Mouse (Mus musculus) MEL (cell line): ENCODE data around the gene BC003965. TPM values are rescaled to one million over a fixed set of nuclear protein-coding genes. Genes with fewer than 3 reads are reported as not detected.

Experiments used
- DNase-seq: peaks from one replicate; pipeline ENCODE4 v3.0.0; 2011; ENCODE audit warnings: low read depth, low spot score
- H3K27ac ChIP-seq: 2 replicates; pipeline ENCODE4 v1.5.1; 2012; ENCODE audit warnings: low read depth, mild to moderate bottlenecking, control low read depth, low read length, moderate library complexity; ENCODE audit not compliant: control insufficient read depth
- H3K27me3 ChIP-seq, 2 experiments: fragments of 150-350 bp in 1 of 2; sonication (generic) in 1 of 2; 2 replicates each; pipeline ENCODE4 v1.6.1; 2012; ENCODE audit warnings: low read length in 2 of 2, mild to moderate bottlenecking in 2 of 2, improper control_type of control experiment in 1 of 2, moderate library complexity in 1 of 2; ENCODE audit not compliant: insufficient read depth in 2 of 2, control insufficient read depth in 1 of 2
- H3K36me3 ChIP-seq, 2 experiments: 2 replicates each; pipeline ENCODE4 v1.6.1; 2012 to 2014; ENCODE audit warnings: low read length in 2 of 2, improper control_type of control experiment in 1 of 2, inconsistent platforms in 1 of 2, mild to moderate bottlenecking in 1 of 2; ENCODE audit not compliant: insufficient read depth in 2 of 2, control insufficient read depth in 1 of 2
- H3K4me1 ChIP-seq, 2 experiments: fragments of 150-350 bp in 1 of 2; sonication (generic) in 1 of 2; 2 replicates each; pipeline ENCODE4 v1.6.1; 2012; ENCODE audit warnings: low read length in 2 of 2, improper control_type of control experiment in 1 of 2, mild to moderate bottlenecking in 1 of 2; ENCODE audit not compliant: insufficient read depth in 2 of 2, control insufficient read depth in 1 of 2
- H3K4me3 ChIP-seq, 2 experiments: fragments of 150-350 bp in 1 of 2; sonication (generic) in 1 of 2; 2 replicates each; pipeline ENCODE4 v1.5.1; 2012; ENCODE audit warnings: low read depth in 2 of 2, low read length in 2 of 2, mild to moderate bottlenecking in 2 of 2, moderate library complexity in 2 of 2, control low read depth in 1 of 2, improper control_type of control experiment in 1 of 2; ENCODE audit not compliant: control insufficient read depth in 1 of 2, insufficient read depth in 1 of 2
- H3K79me2 ChIP-seq: 2 replicates; pipeline ENCODE4 v1.6.1; 2012; ENCODE audit warnings: mild to moderate bottlenecking, low read length, moderate library complexity; ENCODE audit not compliant: control insufficient read depth, poor library complexity, insufficient read depth
- H3K9ac ChIP-seq: 2 replicates; pipeline ENCODE4 v1.6.1; 2012; ENCODE audit warnings: low read depth, mild to moderate bottlenecking, control low read depth, low read length, moderate library complexity; ENCODE audit not compliant: control insufficient read depth, poor library complexity, severe bottlenecking
- H3K9me3 ChIP-seq: fragments of 150-350 bp; sonication (generic); replicated peaks from 2 replicates; pipeline ENCODE4 v1.6.1; 2012; ENCODE audit warnings: mild to moderate bottlenecking, low read length, improper control_type of control experiment, moderate library complexity; ENCODE audit not compliant: insufficient read depth
- BHLHE40 ChIP-seq: IDR thresholded peaks from 2 replicates; pipeline ENCODE4 v1.6.1; 2012; ENCODE audit warnings: low read depth, mild to moderate bottlenecking, inconsistent platforms, low read length, improper control_type of control experiment, borderline replicate concordance
- CHD1 ChIP-seq: IDR thresholded peaks from 2 replicates; pipeline ENCODE4 v1.6.1; 2012; ENCODE audit warnings: low read depth, mild to moderate bottlenecking, inconsistent platforms, low read length, improper control_type of control experiment
- CHD2 ChIP-seq: IDR thresholded peaks from 2 replicates; pipeline ENCODE4 v1.6.1; 2011; ENCODE audit warnings: low read length, improper control_type of control experiment
- CTCF ChIP-seq, 3 experiments: IDR thresholded peaks in 2 of 3; conservative IDR thresholded peaks in 1 of 3; 2 replicates each; pipeline ENCODE4 v1.5.1; 2011 to 2012; ENCODE audit warnings: low read length in 3 of 3, low read depth in 2 of 3, mild to moderate bottlenecking in 2 of 3, improper control_type of control experiment in 1 of 3, inconsistent platforms in 1 of 3, mixed read lengths in 1 of 3, moderate library complexity in 1 of 3; ENCODE audit not compliant: control insufficient read depth in 1 of 3, insufficient read depth in 1 of 3, poor library complexity in 1 of 3, severe bottlenecking in 1 of 3
- E2F4 ChIP-seq: IDR thresholded peaks from 2 replicates; pipeline ENCODE4 v1.6.1; 2011; ENCODE audit warnings: low read depth, low read length, improper control_type of control experiment, borderline replicate concordance
- EP300 ChIP-seq, 2 experiments: IDR thresholded peaks; 2 replicates each; pipeline ENCODE4 v1.6.1; 2011; ENCODE audit warnings: improper control_type of control experiment in 2 of 2, low read length in 2 of 2, low read depth in 1 of 2, mild to moderate bottlenecking in 1 of 2
- GATA1 ChIP-seq: IDR thresholded peaks from 2 replicates; pipeline ENCODE4 v1.6.1; 2011; ENCODE audit warnings: low read depth, low read length, improper control_type of control experiment
- HCFC1 ChIP-seq: IDR thresholded peaks from 2 replicates; pipeline ENCODE4 v1.6.1; 2012; ENCODE audit warnings: low read depth, mild to moderate bottlenecking, inconsistent platforms, low read length, improper control_type of control experiment, moderate library complexity
- JUND ChIP-seq: IDR thresholded peaks from 2 replicates; pipeline ENCODE4 v1.6.1; 2011; ENCODE audit warnings: low read depth, mild to moderate bottlenecking, improper control_type of control experiment, low read length
- KAT2A ChIP-seq: conservative IDR thresholded peaks from 2 replicates; pipeline ENCODE4 v1.6.1; 2012; ENCODE audit warnings: low read depth, low read length, improper control_type of control experiment, inconsistent platforms
- MAFK ChIP-seq: IDR thresholded peaks from 2 replicates; pipeline ENCODE4 v1.6.1; 2011; ENCODE audit warnings: low read depth, mild to moderate bottlenecking, low read length, improper control_type of control experiment, borderline replicate concordance
- MAX ChIP-seq: IDR thresholded peaks from 2 replicates; pipeline ENCODE4 v1.6.1; 2011; ENCODE audit warnings: low read length, improper control_type of control experiment
- MAZ ChIP-seq: IDR thresholded peaks from 2 replicates; pipeline ENCODE4 v1.6.1; 2012; ENCODE audit warnings: low read depth, mild to moderate bottlenecking, inconsistent platforms, low read length, improper control_type of control experiment
- MEF2A ChIP-seq: IDR thresholded peaks from 2 replicates; pipeline ENCODE4 v1.6.1; 2014; ENCODE audit warnings: low read depth, mild to moderate bottlenecking, inconsistent platforms, low read length, improper control_type of control experiment; ENCODE audit not compliant: poor library complexity, insufficient replicate concordance, severe bottlenecking; ENCODE audit errors: extremely low read depth
- MYC ChIP-seq: IDR thresholded peaks from 2 replicates; pipeline ENCODE4 v1.6.1; 2011; ENCODE audit warnings: low read depth, mild to moderate bottlenecking, low read length, improper control_type of control experiment, moderate library complexity
- NRF1 ChIP-seq: IDR thresholded peaks from 2 replicates; pipeline ENCODE4 v1.6.1; 2014; ENCODE audit warnings: low read depth, mild to moderate bottlenecking, inconsistent platforms, low read length, improper control_type of control experiment, moderate library complexity; ENCODE audit not compliant: poor library complexity, insufficient read depth, severe bottlenecking
- POLR2AphosphoS5 ChIP-seq: IDR thresholded peaks from 2 replicates; pipeline ENCODE4 v1.6.1; 2012; ENCODE audit warnings: low read depth, borderline replicate concordance, mild to moderate bottlenecking, inconsistent platforms, low read length, moderate library complexity, mixed read lengths
- RCOR1 ChIP-seq: IDR thresholded peaks from 2 replicates; pipeline ENCODE4 v1.6.1; 2012; ENCODE audit warnings: low read depth, mild to moderate bottlenecking, inconsistent platforms, low read length, improper control_type of control experiment
- SIN3A ChIP-seq: IDR thresholded peaks from 2 replicates; pipeline ENCODE4 v1.6.1; 2012; ENCODE audit warnings: low read length, improper control_type of control experiment, inconsistent platforms
- TAL1 ChIP-seq: IDR thresholded peaks from 2 replicates; pipeline ENCODE4 v1.6.1; 2012; ENCODE audit warnings: mild to moderate bottlenecking, inconsistent platforms, low read length, moderate library complexity, mixed read lengths
- TBP ChIP-seq: IDR thresholded peaks from 2 replicates; pipeline ENCODE4 v1.8.0; 2011; ENCODE audit warnings: low read depth, low read length, improper control_type of control experiment
- USF1 ChIP-seq: IDR thresholded peaks from 2 replicates; pipeline ENCODE4 v1.6.1; 2014; ENCODE audit warnings: low read depth, mild to moderate bottlenecking, inconsistent platforms, low read length, improper control_type of control experiment, moderate library complexity
- ZMIZ1 ChIP-seq: IDR thresholded peaks from 2 replicates; pipeline ENCODE4 v1.6.1; 2012; ENCODE audit warnings: low read depth, mild to moderate bottlenecking, inconsistent platforms, low read length, improper control_type of control experiment, moderate library complexity
- polyA plus RNA-seq, 2 experiments: library from polyadenylated mRNA; stranded (reverse) in 1 of 2; unstranded in 1 of 2; fragments of >175 nt in 1 of 2; fragments of >200 nt in 1 of 2; gene quantifications; 2 replicates each; pipeline versions ENCODE4 v1.2.1 to v1.2.4; 2012; ENCODE audit warnings: low replicate concordance in 2 of 2, low read depth in 1 of 2; ENCODE audit not compliant: insufficient read length in 2 of 2, insufficient read depth in 1 of 2, missing spikeins in 1 of 2
- total RNA-seq: library from RNA; depleted of rRNA; stranded (reverse); fragments of 300-350 nt; gene quantifications from 2 replicates; pipeline ENCODE4 v1.2.3, GENCODE M21; 2012

Gene BC003965
- total and polyA plus RNA-seq, 3 experiments = 22.0 to 29.2 TPM; not detected in 1

GRCm38 (mm10) chr17:25210006-25210405 lies 25.7 kb downstream of the BC003965 start:
- DNase-seq = no peak
- Histone ChIP-seq H3K4me1 (no peaks in the 10 kb centered on the region), H3K4me3 (no peak overlapping the region), H3K9ac (no peak overlapping the region), H3K79me2 (no peaks in the 10 kb centered on the region), H3K27me3 (no peaks in the 10 kb centered on the region), H3K36me3 (peaks cover 0 to 6% of the 10 kb centered on the region in 2 experiments; a peak in 1 of 4 replicates), H3K9me3 (no peaks in the 10 kb centered on the region), H3K27ac (no peak overlapping the region)
- TF ChIP-seq JUND (no peak), SIN3A (no peak), TAL1 (no peak), CTCF (IDR thresholded peaks at IDR 0.05 in 2 of 3, conservative IDR thresholded peaks at IDR 0.05 in 1 of 3; ENCODE audit: control insufficient read depth in 1 of 3, insufficient read depth in 1 of 3, low read depth in 2 of 3, low read length in 3 of 3, poor library complexity in 1 of 3, severe bottlenecking in 1 of 3) (no peak), CHD2 (no peak), E2F4 (no peak), ZMIZ1 (no peak), EP300 (IDR thresholded peaks at IDR 0.05; ENCODE audit: low read depth in 1 of 2, low read length in 2 of 2) (no peak), TBP (no peak), POLR2AphosphoS5 (no peak)

- no peak for TF ChIP-seq TBP
- no peak for TF ChIP-seq GATA1
- TF ChIP-seq MEF2A = no peak
- TF ChIP-seq HCFC1 = no peak
- TF ChIP-seq TAL1 = no peak
- TF ChIP-seq MYC = no peak
- no peak for TF ChIP-seq NRF1
- TF ChIP-seq POLR2AphosphoS5 = no peak
- TF ChIP-seq BHLHE40 = no peak
- no peak for TF ChIP-seq USF1
- no peak for TF ChIP-seq RCOR1
- no peak for TF ChIP-seq E2F4
- no peak for TF ChIP-seq CHD1
- no peak for TF ChIP-seq MAFK
- no peak for TF ChIP-seq MAX
- TF ChIP-seq JUND = no peak
- no peak for TF ChIP-seq KAT2A
- no peak for TF ChIP-seq MAZ
- Histone ChIP-seq H3K4me1 (no peaks in the 10 kb centered on the region), H3K4me3 (no peak overlapping the region), H3K27me3 (no peaks in the 10 kb centered on the region), H3K36me3 (peaks cover 0 to 6% of the 10 kb centered on the region in 2 experiments; a peak in 1 of 4 replicates), H3K9me3 (no peaks in the 10 kb centered on the region), H3K27ac (no peak overlapping the region), H3K9ac (no peak overlapping the region), H3K79me2 (no peaks in the 10 kb centered on the region)
- no peak for DNase-seq
Measured at GRCm38 (mm10) chr17:25210680-25211466, 26.5 kb downstream of the BC003965 start.
